Mouse (Mus musculus): Measurements from ENCODE around the gene Gjd3. TPM values are rescaled to one million over a fixed set of nuclear protein-coding genes. Genes with fewer than 3 reads are reported as not detected.
A peak's percentile ranks its signal among the peaks of the same experiment; 100 is the strongest.

Gene Gjd3
- polyA plus RNA-seq, 1 experiment from 2014 or later = 2.2 TPM

- ATAC-seq (ENCODE audit: low read depth) = no peak
- Histone ChIP-seq H3K9me3 (ENCODE audit: control insufficient read depth, low read length) (no peaks in the 10 kb centered on the region), H3K9ac (replicated peaks; ENCODE audit: low read depth, low read length) (no peak overlapping the region), H3K27me3 (ENCODE audit: control insufficient read depth, insufficient read depth, low read length) (no peaks in the 10 kb centered on the region), H3K4me1 (ENCODE audit: control insufficient read depth, insufficient read depth, low read length) (peaks cover 31% of the 10 kb centered on the region), H3K4me3 (ENCODE audit: low read depth, low read length) (no peak overlapping the region), H3K36me3 (ENCODE audit: control insufficient read depth, insufficient read depth, low read length) (peaks cover 13% of the 10 kb centered on the region), H3K4me2 (ENCODE audit: low read depth, low read length) (no peak overlapping the region), H3K27ac (ENCODE audit: low read depth, low read length) (no peak overlapping the region)
- 87% methylated on average over 14 of the region's 14 CpGs for WGBS
These were observed 9.2 kb downstream of the Gjd3 start for GRCm38 (mm10) chr11:98973584-98973983.

DNA sequence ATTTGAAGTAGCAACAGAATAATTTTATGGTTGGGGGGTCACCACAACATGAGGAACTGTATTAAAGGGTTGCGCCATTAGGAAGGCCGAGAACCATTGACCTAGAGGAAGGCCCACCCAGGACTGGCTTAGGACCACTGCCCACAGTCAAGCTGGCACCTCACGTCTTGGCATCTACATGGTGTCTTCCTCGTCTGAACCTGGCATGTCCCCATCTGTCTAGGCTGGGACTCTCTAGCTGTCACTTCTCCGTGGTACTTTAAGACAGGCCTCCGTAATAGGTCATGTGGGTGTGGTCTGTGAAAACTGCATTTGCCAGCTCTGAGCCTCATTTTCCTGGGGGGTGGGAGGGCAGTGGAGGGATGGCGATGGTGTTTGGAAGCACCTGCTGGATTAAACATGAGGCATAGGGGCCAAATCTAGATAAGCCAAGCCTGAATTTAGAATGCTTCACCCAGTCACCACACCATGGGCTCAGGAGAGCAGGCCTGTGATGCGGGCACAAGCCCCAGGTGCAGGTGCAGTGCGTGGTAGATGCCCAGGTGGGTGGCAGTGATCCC is 9.9 kb downstream of the Gjd3 start:
- Histone ChIP-seq H3K4me2 (ENCODE audit: low read depth, low read length) (no peak overlapping the region), H3K9me3 (ENCODE audit: control insufficient read depth, low read length) (no peaks in the 10 kb centered on the region), H3K36me3 (ENCODE audit: control insufficient read depth, insufficient read depth, low read length) (peaks cover 13% of the 10 kb centered on the region), H3K27ac (ENCODE audit: low read depth, low read length) (no peak overlapping the region), H3K9ac (replicated peaks; ENCODE audit: low read depth, low read length) (no peak overlapping the region), H3K4me3 (ENCODE audit: low read depth, low read length) (no peak overlapping the region), H3K27me3 (ENCODE audit: control insufficient read depth, insufficient read depth, low read length) (no peaks in the 10 kb centered on the region), H3K4me1 (ENCODE audit: control insufficient read depth, insufficient read depth, low read length) (peaks cover 38% of the 10 kb centered on the region)
- ATAC-seq (ENCODE audit: low read depth) = no peak
- 91% methylated on average over 9 of the region's 9 CpGs for WGBS

DNA sequence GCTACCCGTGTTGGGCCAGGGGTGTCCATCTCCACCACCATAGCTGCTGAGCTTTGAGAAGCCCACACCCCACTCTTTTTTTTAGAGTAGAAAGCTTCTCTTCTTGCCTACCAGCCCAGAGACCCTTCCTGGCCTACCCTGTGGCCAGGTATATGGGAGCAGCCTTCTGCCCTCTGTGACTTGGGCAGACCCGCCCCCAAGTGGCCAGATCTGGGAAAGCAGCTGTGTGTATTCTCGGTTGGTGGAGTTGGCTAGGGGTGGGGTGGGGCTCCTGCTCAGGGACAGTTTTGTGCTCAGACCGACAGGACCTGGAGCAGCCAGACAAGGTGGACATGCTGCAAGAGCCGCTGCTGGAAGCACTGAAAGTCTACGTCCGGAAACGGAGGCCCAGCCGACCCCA is 10.6 kb downstream of the Gjd3 start:
- H3K36me3 ChIP-seq (ENCODE audit: control insufficient read depth, insufficient read depth, low read length) = peaks cover 13% of the 10 kb centered on the region
- H3K27me3 ChIP-seq (ENCODE audit: control insufficient read depth, insufficient read depth, low read length) = no peaks in the 10 kb centered on the region
- ATAC-seq (ENCODE audit: low read depth) = no peak
- H3K9me3 ChIP-seq (ENCODE audit: control insufficient read depth, low read length) = no peaks in the 10 kb centered on the region
- peak overlapping the region; percentile 4; the same call in 1 of the 2 replicates for H3K27ac ChIP-seq (ENCODE audit: low read depth, low read length)
- H3K9ac ChIP-seq (replicated peaks; ENCODE audit: low read depth, low read length) = no peak overlapping the region
- no peak overlapping the region for H3K4me2 ChIP-seq (ENCODE audit: low read depth, low read length)
- peaks cover 44% of the 10 kb centered on the region for H3K4me1 ChIP-seq (ENCODE audit: control insufficient read depth, insufficient read depth, low read length)
- no peak overlapping the region for H3K4me3 ChIP-seq (ENCODE audit: low read depth, low read length)
- WGBS = 58% methylated on average over 9 of the region's 9 CpGs

DNA sequence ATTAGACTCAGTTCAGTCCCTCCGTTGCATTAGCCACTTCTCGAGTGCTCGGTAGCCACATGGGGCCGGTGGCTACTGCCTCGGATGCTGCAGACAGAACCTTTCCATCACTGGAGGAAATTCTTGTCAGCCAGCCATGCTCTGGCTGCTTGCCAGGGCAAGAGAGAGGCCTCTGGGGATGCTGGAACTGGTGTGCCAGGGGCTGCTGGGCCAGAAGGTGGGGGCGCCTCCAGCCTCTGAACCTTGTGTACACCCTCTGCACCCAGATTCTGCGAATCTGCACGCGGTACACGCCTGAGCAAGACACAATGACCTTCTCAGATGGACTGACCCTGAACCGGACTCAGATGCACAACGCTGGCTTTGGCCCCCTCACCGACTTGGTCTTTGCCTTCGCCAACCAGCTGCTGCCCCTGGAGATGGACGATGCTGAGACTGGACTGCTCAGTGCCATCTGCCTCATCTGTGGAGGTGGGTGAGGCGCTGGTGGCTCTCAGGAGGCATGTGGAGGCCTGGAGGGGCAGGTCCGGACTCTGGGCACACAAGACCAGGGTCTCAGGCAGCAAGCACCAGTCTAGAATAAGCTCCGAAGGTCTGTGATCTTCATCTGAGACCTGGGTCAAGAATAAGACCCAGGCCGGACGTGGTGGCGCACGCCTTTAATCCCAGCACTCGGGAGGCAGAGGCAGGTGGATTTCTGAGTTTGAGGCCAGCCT is 11.3 kb downstream of the Gjd3 start:
- H3K9ac ChIP-seq (replicated peaks; ENCODE audit: low read depth, low read length) = peak overlapping the region; percentile 32; the same call in 1 of the 2 replicates
- peak overlapping the region; percentile 18; the same call in 1 of the 2 replicates for H3K4me2 ChIP-seq (ENCODE audit: low read depth, low read length)
- H3K9me3 ChIP-seq (ENCODE audit: control insufficient read depth, low read length) = no peaks in the 10 kb centered on the region
- H3K27me3 ChIP-seq (ENCODE audit: control insufficient read depth, insufficient read depth, low read length) = no peaks in the 10 kb centered on the region
- H3K4me3 ChIP-seq (ENCODE audit: low read depth, low read length) = no peak overlapping the region
- WGBS = 42% methylated on average over 23 of the region's 23 CpGs
- H3K4me1 ChIP-seq (ENCODE audit: control insufficient read depth, insufficient read depth, low read length) = peaks cover 52% of the 10 kb centered on the region
- ATAC-seq (ENCODE audit: low read depth) = no peak
- H3K27ac ChIP-seq (ENCODE audit: low read depth, low read length) = peak overlapping the region; percentile 84
- H3K36me3 ChIP-seq (ENCODE audit: control insufficient read depth, insufficient read depth, low read length) = peaks cover 13% of the 10 kb centered on the region

DNA sequence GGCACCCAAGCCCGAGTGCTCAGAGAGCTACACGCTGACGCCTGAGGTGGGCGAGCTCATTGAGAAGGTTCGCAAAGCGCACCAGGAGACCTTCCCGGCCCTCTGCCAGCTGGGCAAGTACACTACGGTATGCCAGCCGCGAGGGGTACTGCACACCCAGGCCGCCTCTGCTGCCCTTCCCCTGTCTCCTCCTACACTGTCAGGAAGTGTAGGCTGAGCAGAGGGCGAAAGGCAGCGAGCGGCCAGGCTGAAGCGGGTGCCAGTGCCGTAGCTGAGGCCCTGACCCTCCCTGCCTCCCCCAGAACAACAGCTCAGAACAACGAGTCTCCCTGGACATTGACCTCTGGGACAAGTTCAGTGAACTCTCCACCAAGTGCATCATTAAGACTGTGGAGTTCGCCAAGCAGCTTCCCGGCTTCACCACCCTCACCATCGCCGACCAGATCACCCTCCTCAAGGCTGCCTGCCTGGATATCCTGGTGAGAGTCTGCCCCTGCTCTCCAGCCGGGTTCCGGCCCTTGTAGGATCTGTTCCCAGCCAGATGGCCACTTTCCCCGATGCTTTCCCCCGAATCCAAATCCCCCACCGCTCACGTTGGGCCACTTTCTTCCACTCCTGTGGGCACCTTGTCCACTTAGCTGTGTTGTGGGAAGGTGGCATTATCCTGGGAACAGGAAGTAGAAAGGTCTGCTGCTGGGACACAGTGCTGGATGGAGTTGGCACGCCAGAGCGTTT is 12.5 kb downstream of the Gjd3 start:
- WGBS = 29% methylated on average over 29 of the region's 29 CpGs
- Histone ChIP-seq H3K9ac (replicated peaks; ENCODE audit: low read depth, low read length) (no peak overlapping the region; the same call in 1 of the 2 replicates), H3K27me3 (ENCODE audit: control insufficient read depth, insufficient read depth, low read length) (no peaks in the 10 kb centered on the region), H3K9me3 (ENCODE audit: control insufficient read depth, low read length) (no peaks in the 10 kb centered on the region), H3K27ac (ENCODE audit: low read depth, low read length) (peak overlapping the region; percentile 84), H3K36me3 (ENCODE audit: control insufficient read depth, insufficient read depth, low read length) (peaks cover 13% of the 10 kb centered on the region), H3K4me2 (ENCODE audit: low read depth, low read length) (peak overlapping the region; percentile 23; the same call in 1 of the 2 replicates), H3K4me1 (ENCODE audit: control insufficient read depth, insufficient read depth, low read length) (peaks cover 63% of the 10 kb centered on the region), H3K4me3 (ENCODE audit: low read depth, low read length) (no peak overlapping the region)
- ATAC-seq (ENCODE audit: low read depth) = no peak

GRCm38 (mm10) chr11:98969496-98969927 is 13.3 kb downstream of the Gjd3 start:
- 5% methylated on average over 17 of the region's 17 CpGs for WGBS
- peak overlapping the region; percentile 84 for H3K27ac ChIP-seq (ENCODE audit: low read depth, low read length)
- ATAC-seq (ENCODE audit: low read depth) = peak; percentile 42; the same call in 1 of the 2 replicates
- peak overlapping the region; percentile 23; the same call in 1 of the 2 replicates for H3K4me2 ChIP-seq (ENCODE audit: low read depth, low read length)
- H3K4me1 ChIP-seq (ENCODE audit: control insufficient read depth, insufficient read depth, low read length) = peaks cover 71% of the 10 kb centered on the region
- H3K9ac ChIP-seq (replicated peaks; ENCODE audit: low read depth, low read length) = peak overlapping the region; percentile 46
- H3K9me3 ChIP-seq (ENCODE audit: control insufficient read depth, low read length) = no peaks in the 10 kb centered on the region
- H3K27me3 ChIP-seq (ENCODE audit: control insufficient read depth, insufficient read depth, low read length) = no peaks in the 10 kb centered on the region
- H3K36me3 ChIP-seq (ENCODE audit: control insufficient read depth, insufficient read depth, low read length) = peaks cover 13% of the 10 kb centered on the region
- H3K4me3 ChIP-seq (ENCODE audit: low read depth, low read length) = no peak overlapping the region

- Histone ChIP-seq H3K4me1 (ENCODE audit: control insufficient read depth, insufficient read depth, low read length) (peaks cover 77% of the 10 kb centered on the region), H3K36me3 (ENCODE audit: control insufficient read depth, insufficient read depth, low read length) (peaks cover 13% of the 10 kb centered on the region), H3K4me2 (ENCODE audit: low read depth, low read length) (peak overlapping the region; percentile 23), H3K27ac (ENCODE audit: low read depth, low read length) (peak overlapping the region; percentile 84), H3K9me3 (ENCODE audit: control insufficient read depth, low read length) (no peaks in the 10 kb centered on the region), H3K4me3 (ENCODE audit: low read depth, low read length) (no peak overlapping the region), H3K9ac (replicated peaks; ENCODE audit: low read depth, low read length) (peak overlapping the region; percentile 46; the same call in 1 of the 2 replicates), H3K27me3 (ENCODE audit: control insufficient read depth, insufficient read depth, low read length) (no peaks in the 10 kb centered on the region)
- WGBS = 2% methylated on average over 20 of the region's 20 CpGs
- ATAC-seq (ENCODE audit: low read depth) = peak; percentile 21; the same call in 1 of the 2 replicates
These were observed 13.9 kb downstream of the Gjd3 start for GRCm38 (mm10) chr11:98968716-98969495.

- Histone ChIP-seq H3K4me1 (ENCODE audit: control insufficient read depth, insufficient read depth, low read length) (peaks cover 86% of the 10 kb centered on the region), H3K27me3 (ENCODE audit: control insufficient read depth, insufficient read depth, low read length) (no peaks in the 10 kb centered on the region), H3K9me3 (ENCODE audit: control insufficient read depth, low read length) (no peaks in the 10 kb centered on the region), H3K36me3 (ENCODE audit: control insufficient read depth, insufficient read depth, low read length) (peaks cover 7% of the 10 kb centered on the region), H3K4me3 (ENCODE audit: low read depth, low read length) (no peak overlapping the region), H3K4me2 (ENCODE audit: low read depth, low read length) (peak overlapping the region; percentile 23; the same call in 1 of the 2 replicates), H3K27ac (ENCODE audit: low read depth, low read length) (peak overlapping the region; percentile 84), H3K9ac (replicated peaks; ENCODE audit: low read depth, low read length) (peak overlapping the region; percentile 28)
- ATAC-seq (ENCODE audit: low read depth) = no peak
- WGBS = 19% methylated on average over 16 of the region's 16 CpGs
These were observed 14.7 kb downstream of the Gjd3 start for GRCm38 (mm10) chr11:98968079-98968478.

Data from neural tube, embryonic 14.5 days (tissue).